Mouse (Mus musculus) heart, postnatal 4 days (tissue): ENCODE measurements at regions not wholly inside any gene's neighbourhood (a gene's known extent, or its start where the extent isn't known, plus 50 kb on each side); places are given as distances from the start of the nearest gene placed in this dataset.

Experiments
- DNase-seq: peaks from one replicate; pipeline ENCODE4 v3.0.0; 2021

GRCm38 (mm10) chr4:34499731-34500130 lies 51.0 kb upstream of the Akirin2 start:
- DNase-seq, result no peak
